Mouse (Mus musculus): ENCODE data around the gene Rasgef1c. TPM values are rescaled to one million over a fixed set of nuclear protein-coding genes. Genes with fewer than 3 reads are reported as not detected.

Rasgef1c gene
- polyA plus RNA-seq, 1 experiment from 2014 or later: 0.19 TPM

DNA sequence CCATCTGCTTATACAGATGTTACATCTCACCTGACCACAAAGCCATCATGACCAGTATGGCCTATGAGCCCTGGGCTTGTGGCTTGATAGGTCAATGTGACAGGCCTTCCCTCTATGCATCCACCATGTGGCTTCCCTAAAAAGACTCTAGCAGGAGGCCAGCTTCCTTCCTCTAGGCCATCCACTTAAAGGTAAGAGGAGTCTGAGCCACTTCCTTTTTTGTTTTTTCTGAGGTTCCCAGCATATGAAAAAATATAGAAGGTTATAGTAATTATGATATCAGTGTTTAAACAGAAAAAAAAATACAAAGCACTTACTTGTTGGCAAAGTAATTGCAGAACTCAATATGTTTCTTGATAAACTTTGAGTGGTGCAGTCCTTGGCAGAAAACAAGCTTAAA lies 117.2 kb downstream of the Rasgef1c start:
- DNase-seq (ENCODE audit: low spot score): no peak
- Histone ChIP-seq H3K27ac (replicated peaks) (no peak overlapping the region), H3K9me3 (no peaks in the 10 kb centered on the region), H3K27me3 (replicated peaks; ENCODE audit: low read depth, poor library complexity, severe bottlenecking) (peaks cover 16% of the 10 kb centered on the region), H3K4me1 (peaks cover 4% of the 10 kb centered on the region), H3K36me3 (replicated peaks) (no peaks in the 10 kb centered on the region), H3K4me3 (no peak overlapping the region)

DNA sequence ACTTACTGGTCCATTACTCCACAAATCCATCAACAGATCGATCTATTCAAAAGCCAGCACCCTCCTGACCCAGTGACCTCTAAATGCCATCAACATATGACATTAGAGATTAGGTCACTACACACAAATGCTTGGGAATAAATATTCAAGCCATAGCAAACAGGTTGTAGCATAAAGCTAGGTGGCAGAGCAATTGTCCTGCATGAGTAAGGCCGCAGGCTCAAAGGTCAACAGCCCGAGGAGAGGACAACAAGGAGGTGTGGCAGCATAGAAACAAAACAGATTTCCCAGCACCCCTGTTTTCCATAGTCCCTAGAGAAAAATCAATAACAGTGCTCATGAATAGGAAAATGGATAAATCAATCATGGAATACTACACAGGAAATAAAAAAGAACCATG lies 120.5 kb downstream of the Rasgef1c start:
- Histone ChIP-seq H3K27ac (replicated peaks) (no peak overlapping the region), H3K36me3 (replicated peaks) (no peaks in the 10 kb centered on the region), H3K4me3 (no peak overlapping the region), H3K27me3 (replicated peaks; ENCODE audit: low read depth, poor library complexity, severe bottlenecking) (peaks cover 23% of the 10 kb centered on the region), H3K4me1 (peaks cover 14% of the 10 kb centered on the region), H3K9me3 (no peaks in the 10 kb centered on the region)
- WGBS: 76% methylated on average over 3 of the region's 3 CpGs
- no peak for DNase-seq (ENCODE audit: low spot score)

DNA sequence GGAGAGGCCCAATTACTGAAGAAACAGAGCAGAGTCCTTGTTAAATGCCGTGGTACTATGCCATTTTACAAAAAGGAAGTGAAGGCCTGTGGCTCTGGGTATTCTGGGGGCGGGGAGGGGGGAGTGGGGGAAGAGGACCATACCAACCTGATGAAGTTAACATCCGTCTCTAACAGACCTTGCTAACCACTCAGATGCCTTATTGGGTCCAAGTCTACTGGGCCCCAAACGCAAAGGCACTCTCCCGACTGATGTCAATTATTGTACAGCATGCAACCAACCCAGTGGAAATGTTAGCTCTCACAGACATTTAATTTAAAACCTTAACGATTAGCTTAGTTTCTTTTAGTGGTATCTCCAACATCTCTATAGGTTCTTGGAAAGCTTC lies 122.8 kb downstream of the Rasgef1c start:
- Histone ChIP-seq H3K4me3 (peak overlapping the region; percentile 94; the same call in 1 of the 2 replicates), H3K4me1 (peaks cover 32% of the 10 kb centered on the region), H3K9me3 (no peaks in the 10 kb centered on the region), H3K27me3 (replicated peaks; ENCODE audit: low read depth, poor library complexity, severe bottlenecking) (peaks cover 23% of the 10 kb centered on the region), H3K36me3 (replicated peaks) (no peaks in the 10 kb centered on the region), H3K27ac (replicated peaks) (peak overlapping the region; percentile 96)
- no peak for DNase-seq (ENCODE audit: low spot score)
- WGBS: 63% methylated on average over 6 of the region's 6 CpGs

DNA sequence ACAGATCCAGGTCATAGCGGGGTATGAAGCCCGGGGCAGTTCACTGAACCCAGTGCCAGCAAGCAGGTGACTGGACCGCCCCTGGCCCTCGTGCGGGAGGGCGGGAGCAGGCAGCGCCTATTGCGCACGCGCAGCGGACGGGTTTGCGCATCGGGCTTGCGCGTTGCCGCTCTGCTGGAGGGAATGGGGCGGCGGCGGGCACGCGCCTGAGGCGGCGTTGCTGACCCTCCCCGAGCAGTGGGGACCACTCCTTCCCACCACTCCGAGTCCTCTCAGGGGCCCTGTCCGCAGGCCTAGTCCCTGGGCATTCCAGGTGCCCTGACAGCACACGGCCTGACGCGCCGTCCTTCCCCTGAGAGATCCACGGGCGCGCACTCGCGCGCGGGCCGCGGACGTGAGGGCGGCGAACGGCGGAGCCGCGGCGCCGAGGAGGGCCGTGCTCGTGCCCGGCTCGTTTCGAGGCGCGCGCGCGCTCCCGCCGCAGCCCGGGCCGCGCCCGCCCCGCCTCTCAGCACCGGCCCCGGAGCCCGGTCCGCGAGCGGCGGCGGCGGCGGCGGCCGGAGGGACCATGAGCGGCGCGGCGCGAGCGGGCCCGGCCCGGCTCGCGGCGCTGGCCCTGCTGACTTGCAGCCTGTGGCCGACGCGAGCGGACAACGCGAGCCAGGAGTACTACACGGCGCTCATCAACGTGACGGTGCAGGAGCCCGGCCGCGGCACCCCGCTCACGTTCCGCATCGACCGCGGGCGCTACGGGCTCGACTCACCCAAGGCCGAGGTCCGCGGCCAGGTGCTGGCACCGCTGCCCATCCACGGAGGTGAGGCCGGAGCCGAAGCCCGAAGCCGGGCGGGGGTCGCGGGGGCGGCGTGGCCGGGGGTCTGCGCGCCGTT lies 123.4 kb downstream of the Rasgef1c start, which contains the start of gene Rnf130:
Gene Rnf130 (plus strand): TSS at position 514 of the 888 bp plus-strand sequence.
- 2% methylated on average over 129 of the region's 129 CpGs for WGBS
- peak within 1 kb of the TSS; percentile 94 for H3K4me3 ChIP-seq

DNA sequence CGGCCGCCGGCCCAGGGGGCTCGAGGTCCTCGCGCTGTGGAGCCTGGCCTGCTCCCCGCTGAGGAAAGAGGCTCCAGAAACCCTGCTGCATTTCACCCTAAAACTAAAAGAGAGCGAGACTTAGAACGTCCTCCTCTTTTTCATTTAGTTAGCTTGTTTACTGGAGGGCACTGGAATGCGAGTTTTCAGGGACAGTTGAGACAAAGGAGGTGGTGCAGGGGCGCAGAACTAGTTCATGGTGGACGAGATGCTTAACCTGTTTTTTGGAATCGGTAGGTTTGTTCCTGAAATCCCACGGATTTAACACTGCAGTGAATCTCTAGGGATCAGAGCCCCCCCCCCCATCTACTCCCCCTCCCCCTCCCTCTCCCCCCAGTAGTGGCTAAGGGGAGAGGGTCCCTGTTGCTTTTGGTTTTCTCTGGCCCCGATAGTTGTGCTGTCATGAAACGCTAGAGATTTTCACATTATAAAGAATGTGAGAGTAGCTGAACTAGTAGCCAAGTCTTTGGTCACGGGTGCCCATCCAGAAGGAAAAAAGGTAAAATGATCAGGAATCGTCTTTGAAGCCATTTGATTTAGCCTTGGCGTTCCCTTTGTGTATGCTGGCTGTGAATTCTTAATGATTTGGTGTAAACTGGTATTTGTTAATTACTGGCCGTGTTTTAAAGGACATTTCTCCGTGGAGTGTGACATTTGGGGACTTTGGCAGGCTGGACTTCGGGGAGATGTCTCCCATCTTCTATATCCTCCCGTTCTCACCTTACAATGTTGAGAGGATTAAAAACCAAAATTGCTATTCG lies 124.3 kb downstream of the Rasgef1c start:
- Histone ChIP-seq H3K27ac (replicated peaks) (peak overlapping the region; percentile 96), H3K27me3 (replicated peaks; ENCODE audit: low read depth, poor library complexity, severe bottlenecking) (peaks cover 23% of the 10 kb centered on the region), H3K9me3 (no peaks in the 10 kb centered on the region), H3K4me1 (peaks cover 32% of the 10 kb centered on the region), H3K36me3 (replicated peaks) (no peaks in the 10 kb centered on the region), H3K4me3 (peak overlapping the region; percentile 94)
- no peak for DNase-seq (ENCODE audit: low spot score)
- WGBS: 8% methylated on average over 24 of the region's 24 CpGs

More for the DNA sequence above, 123.4 kb downstream of the Rasgef1c start, which contains the start of gene Rnf130:
- peak; percentile 96 for DNase-seq (ENCODE audit: low spot score)
- Histone ChIP-seq H3K36me3 (replicated peaks) (no peaks in the 10 kb centered on the region), H3K9me3 (no peaks in the 10 kb centered on the region), H3K27ac (replicated peaks) (peak within 1 kb of the TSS; percentile 96), H3K4me1 (peaks cover 32% of the 10 kb centered on the region), H3K27me3 (replicated peaks; ENCODE audit: low read depth, poor library complexity, severe bottlenecking) (peaks cover 23% of the 10 kb centered on the region)

DNA sequence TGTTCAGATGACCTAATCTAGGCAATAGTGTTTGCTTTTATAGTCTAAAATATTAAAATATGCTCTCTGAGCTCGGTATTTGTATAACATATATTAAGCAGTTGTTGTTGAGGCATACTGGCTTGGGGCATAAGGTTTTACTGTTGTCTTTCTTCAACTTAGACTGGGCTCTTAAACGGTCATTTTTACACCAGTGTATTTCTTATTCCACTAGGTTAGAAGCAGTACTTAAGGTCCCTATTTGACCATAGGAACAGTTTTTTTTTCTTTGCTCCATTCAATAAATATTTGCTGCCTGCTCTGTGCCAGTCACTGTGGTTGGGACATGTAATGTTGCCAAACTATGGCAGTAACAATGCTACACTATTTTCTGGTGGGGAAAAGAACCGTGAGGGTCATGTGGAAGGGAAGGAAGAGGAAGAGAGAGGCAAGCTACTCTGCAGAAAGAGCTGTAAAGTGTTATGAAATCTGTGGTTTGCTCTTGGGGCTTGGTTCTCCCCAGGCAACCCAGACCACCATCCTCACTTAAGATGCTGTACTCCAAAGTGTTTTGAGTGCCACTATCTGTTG lies 125.0 kb downstream of the Rasgef1c start:
- H3K4me1 ChIP-seq: peaks cover 34% of the 10 kb centered on the region
- WGBS: 42% methylated on average over 3 of the region's 3 CpGs
- peaks cover 23% of the 10 kb centered on the region for H3K27me3 ChIP-seq (replicated peaks; ENCODE audit: low read depth, poor library complexity, severe bottlenecking)
- no peaks in the 10 kb centered on the region for H3K36me3 ChIP-seq (replicated peaks)
- H3K27ac ChIP-seq (replicated peaks): no peak overlapping the region
- peak overlapping the region; percentile 94 for H3K4me3 ChIP-seq
- no peaks in the 10 kb centered on the region for H3K9me3 ChIP-seq
- no peak for DNase-seq (ENCODE audit: low spot score)

DNA sequence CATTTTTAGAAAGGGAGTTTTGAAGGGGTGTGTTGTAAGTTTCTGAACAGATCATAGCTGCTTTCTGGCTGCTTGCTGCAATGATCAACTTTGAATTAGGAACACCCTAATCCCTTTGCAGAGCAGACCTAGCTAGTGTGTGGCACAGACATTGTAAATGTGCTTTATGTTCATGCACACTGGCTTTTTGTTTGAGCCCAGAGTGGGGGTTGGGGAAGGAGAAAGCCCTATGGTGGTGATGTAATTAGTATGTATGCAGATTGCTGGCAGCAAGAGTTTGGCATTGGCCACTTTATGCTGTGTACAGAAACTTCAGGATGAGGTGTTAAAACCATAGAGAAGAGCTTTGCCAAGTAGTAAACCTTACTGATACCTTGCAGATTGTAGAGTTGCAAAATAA lies 126.8 kb downstream of the Rasgef1c start:
- H3K4me1 ChIP-seq: peaks cover 35% of the 10 kb centered on the region
- no peaks in the 10 kb centered on the region for H3K9me3 ChIP-seq
- H3K27me3 ChIP-seq (replicated peaks; ENCODE audit: low read depth, poor library complexity, severe bottlenecking): peaks cover 11% of the 10 kb centered on the region
- H3K36me3 ChIP-seq (replicated peaks): no peaks in the 10 kb centered on the region
- no peak for DNase-seq (ENCODE audit: low spot score)
- H3K4me3 ChIP-seq: no peak overlapping the region
- H3K27ac ChIP-seq (replicated peaks): no peak overlapping the region

Small RNAs within 50 kb of the gene (microRNA-seq; reads per million reads assigned to microRNA genes)
- gene Gm23492: not detected

Other genes starting within 250 kb of the Rasgef1c start
- not detected in 2 replicates for gene Scgb3a1, start 238.2 kb upstream of the Rasgef1c start, polyA plus RNA-seq (2016; fragmentation: Nextera tagmentation; extraction: Ambion mirVana)
- 60.7 and 61.7 TPM in 2 replicates for gene Cnot6, start 189.1 kb upstream of the Rasgef1c start, polyA plus RNA-seq (2016; fragmentation: Nextera tagmentation; extraction: Ambion mirVana)
- gene Gfpt2, start 107.7 kb upstream of the Rasgef1c start, polyA plus RNA-seq (2016; fragmentation: Nextera tagmentation; extraction: Ambion mirVana): 40.5 and 44.0 TPM in 2 replicates
- gene Mapk9, start 55.1 kb upstream of the Rasgef1c start, polyA plus RNA-seq (2016; fragmentation: Nextera tagmentation; extraction: Ambion mirVana): 26.0 and 28.4 TPM in 2 replicates
- 57.4 and 60.5 TPM in 2 replicates for gene Rnf130, start 123.5 kb downstream of the Rasgef1c start, polyA plus RNA-seq (2016; fragmentation: Nextera tagmentation; extraction: Ambion mirVana)
- 35.7 and 36.9 TPM in 2 replicates for gene Tbc1d9b, start 229.6 kb downstream of the Rasgef1c start, polyA plus RNA-seq (2016; fragmentation: Nextera tagmentation; extraction: Ambion mirVana)